Mouse (Mus musculus) testis, adult 2 months (tissue): ENCODE measurements around the gene Pop5.

Source experiments
- CTCF ChIP-seq: fragments of 200-500 bp; IDR thresholded peaks from 2 replicates; pipeline ENCODE4 v1.5.1; 2012; ENCODE audit warnings: low read depth, mild to moderate bottlenecking, inconsistent platforms, low read length, moderate library complexity; ENCODE audit not compliant: control insufficient read depth, insufficient read depth, insufficient replicate concordance
- POLR2A ChIP-seq: fragments of 200-500 bp; IDR thresholded peaks from 2 replicates; pipeline ENCODE4 v1.6.1; 2012; ENCODE audit warnings: low read depth, mild to moderate bottlenecking, inconsistent platforms, low read length, moderate library complexity; ENCODE audit not compliant: control insufficient read depth

DNA sequence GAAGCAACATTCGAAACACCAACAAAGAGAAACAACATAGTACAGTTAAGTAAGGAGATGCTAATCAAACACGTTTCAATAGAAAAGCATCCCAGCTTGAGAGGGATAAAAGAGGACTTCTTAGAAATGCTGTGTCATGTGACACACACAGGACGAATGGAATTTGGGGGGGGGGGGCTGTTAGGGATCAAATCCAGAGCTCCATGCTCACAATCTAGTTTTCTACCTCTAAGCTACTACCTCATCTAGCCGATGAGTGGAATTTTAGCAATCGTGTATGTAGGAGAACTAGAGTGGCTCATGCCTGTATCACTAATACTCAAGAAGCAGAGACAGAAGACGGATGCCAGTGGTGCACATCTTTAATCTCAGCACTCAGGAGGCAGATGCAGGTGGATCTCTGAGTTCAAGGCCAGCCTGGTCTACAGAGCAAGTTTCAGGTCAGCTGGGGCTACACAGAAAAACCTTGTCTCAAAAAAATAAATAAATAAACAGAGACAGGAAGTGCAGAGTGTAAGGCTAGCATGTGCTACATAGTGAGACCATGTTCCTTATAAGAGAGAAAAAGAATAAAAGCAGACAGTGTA, 38.0 kb downstream of the Pop5 start:
- no peak for TF ChIP-seq CTCF
- TF ChIP-seq POLR2A: no peak
